Mouse (Mus musculus): ENCODE measurements around the gene Invs. TPM values are rescaled to one million over a fixed set of nuclear protein-coding genes. Genes with fewer than 3 reads are reported as not detected.

Invs gene
- total and polyA plus RNA-seq, 3 experiments = 5.1 to 6.9 (median 5.7) TPM

GRCm38 (mm10) chr4:48458436-48458835 lies 178.9 kb downstream of the Invs start:
- Histone ChIP-seq H3K27me3 (replicated peaks) (no peaks in the 10 kb centered on the region), H3K4me1 (ENCODE audit: control insufficient read depth in 1 of 2, insufficient read depth in 2 of 2) (no peaks in the 10 kb centered on the region), H3K4me2 (ENCODE audit: insufficient read depth, low read depth, poor library complexity, severe bottlenecking) (no peak overlapping the region), H3K9me3 (replicated peaks; ENCODE audit: low read length) (no peaks in the 10 kb centered on the region), H3K4me3 (replicated peaks in 1 of 3; ENCODE audit: low read depth in 2 of 3, low read length in 2 of 3, poor library complexity in 1 of 3) (no peak overlapping the region), H3K79me2 (replicated peaks; ENCODE audit: control insufficient read depth, extremely low read depth, insufficient read depth, poor library complexity, severe bottlenecking) (no peaks in the 10 kb centered on the region), H3K27ac (ENCODE audit: insufficient read depth, low read depth) (no peak overlapping the region), H3K9ac (ENCODE audit: insufficient read depth, low read depth) (no peak overlapping the region), H3K36me3 (replicated peaks in 1 of 2; ENCODE audit: control insufficient read depth in 1 of 2, insufficient read depth in 1 of 2, low read length in 1 of 2) (peaks cover 37 to 81% of the 10 kb centered on the region in 2 experiments)
- no peak for DNase-seq (ENCODE audit: extremely low read depth)
- TF ChIP-seq ZNF384 (IDR thresholded peaks at IDR 0.05; ENCODE audit: low read depth, low read length) (no peak), JUND (conservative IDR thresholded peaks at IDR 0.05; ENCODE audit: low read depth, low read length) (no peak), TCF12 (IDR thresholded peaks at IDR 0.05; ENCODE audit: low read depth, low read length) (no peak), JUN (IDR thresholded peaks at IDR 0.05; ENCODE audit: insufficient read depth, low read depth, low read length) (no peak), TBP (conservative IDR thresholded peaks at IDR 0.05; ENCODE audit: low read depth, low read length) (no peak), EP300 (IDR thresholded peaks at IDR 0.05; ENCODE audit: low read length) (no peak), ZC3H11A (IDR thresholded peaks at IDR 0.05; ENCODE audit: low read depth, low read length) (no peak), ELF1 (IDR thresholded peaks at IDR 0.05; ENCODE audit: low read depth, low read length) (no peak), ZKSCAN1 (IDR thresholded peaks at IDR 0.05; ENCODE audit: borderline replicate concordance, low read depth, low read length) (no peak), MAX (IDR thresholded peaks at IDR 0.05; ENCODE audit: low read length) (no peak), E2F4 (IDR thresholded peaks at IDR 0.05; ENCODE audit: insufficient replicate concordance, low read depth, low read length) (no peak), MYC (IDR thresholded peaks at IDR 0.05; ENCODE audit: low read depth, low read length) (no peak), NRF1 (IDR thresholded peaks at IDR 0.05; ENCODE audit: low read depth, low read length) (no peak), MAZ (IDR thresholded peaks at IDR 0.05; ENCODE audit: low read depth, low read length) (no peak), ETS1 (conservative IDR thresholded peaks at IDR 0.05; ENCODE audit: low read depth, low read length) (no peak)
- dilution Hi-C loops (cut with MboI; ENCODE audit: extremely low pct_ligation_motif_present, extremely low pct_unique_long_range_greater_than_20kb, low sequenced_read_pairs) (no loop called here), in situ Hi-C loops (cut with MboI; ENCODE audit: low pct_ligation_motif_present, low pct_unique_long_range_greater_than_20kb, low sequenced_read_pairs) (no loop called here)

DNA sequence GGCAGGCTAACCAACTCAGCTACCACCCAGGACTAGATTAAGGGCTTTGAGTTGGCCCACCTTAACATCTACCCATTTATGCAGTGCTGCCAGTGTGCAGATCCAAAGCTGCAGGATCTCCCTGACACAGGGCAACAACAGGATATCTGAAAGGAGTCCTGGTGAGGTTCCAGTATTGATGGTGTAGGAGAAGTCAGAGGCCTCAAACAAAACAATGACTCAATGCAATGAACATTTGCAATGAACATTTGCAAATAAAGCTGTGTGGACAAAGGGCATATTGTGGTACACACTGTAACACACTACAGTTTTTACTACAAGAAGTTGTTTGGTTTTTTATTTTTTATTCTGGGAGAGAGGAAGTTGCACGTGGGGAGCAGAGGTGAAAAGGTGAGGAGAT lies 181.5 kb downstream of the Invs start:
- Histone ChIP-seq H3K4me2 (ENCODE audit: insufficient read depth, low read depth, poor library complexity, severe bottlenecking) (no peak overlapping the region), H3K9me3 (replicated peaks; ENCODE audit: low read length) (no peaks in the 10 kb centered on the region), H3K4me3 (replicated peaks in 1 of 3; ENCODE audit: low read depth in 2 of 3, low read length in 2 of 3, poor library complexity in 1 of 3) (no peak overlapping the region), H3K27me3 (replicated peaks) (no peaks in the 10 kb centered on the region), H3K79me2 (replicated peaks; ENCODE audit: control insufficient read depth, extremely low read depth, insufficient read depth, poor library complexity, severe bottlenecking) (no peaks in the 10 kb centered on the region), H3K36me3 (replicated peaks in 1 of 2; ENCODE audit: control insufficient read depth in 1 of 2, insufficient read depth in 1 of 2, low read length in 1 of 2) (peaks cover 34 to 73% of the 10 kb centered on the region in 2 experiments), H3K9ac (ENCODE audit: insufficient read depth, low read depth) (no peak overlapping the region), H3K27ac (ENCODE audit: insufficient read depth, low read depth) (no peak overlapping the region), H3K4me1 (ENCODE audit: control insufficient read depth in 1 of 2, insufficient read depth in 2 of 2) (no peaks in the 10 kb centered on the region)
- no peak for DNase-seq (ENCODE audit: extremely low read depth)
- dilution Hi-C loops (cut with MboI; ENCODE audit: extremely low pct_ligation_motif_present, extremely low pct_unique_long_range_greater_than_20kb, low sequenced_read_pairs) (no loop called here), in situ Hi-C loops (cut with MboI; ENCODE audit: low pct_ligation_motif_present, low pct_unique_long_range_greater_than_20kb, low sequenced_read_pairs) (no loop called here)
- no peak for TF ChIP-seq ETS1 (conservative IDR thresholded peaks at IDR 0.05; ENCODE audit: low read depth, low read length)

All from CH12.LX (cell line).